Mouse (Mus musculus) cortical plate, adult 2 months (tissue): Measurements from ENCODE around the gene Fbl. TPM values are rescaled to one million over a fixed set of nuclear protein-coding genes. Genes with fewer than 3 reads are reported as not detected.

ENCODE experiments used
- H3K27ac ChIP-seq: fragments of 200-500 bp; 2 replicates; pipeline ENCODE4 v1.5.1; 2012; ENCODE audit warnings: low read length, control low read depth, inconsistent platforms; ENCODE audit not compliant: insufficient read depth
- H3K4me1 ChIP-seq: fragments of 200-500 bp; 2 replicates; pipeline ENCODE4 v1.6.1; 2011; ENCODE audit warnings: low read length; ENCODE audit not compliant: control insufficient read depth, insufficient read depth
- H3K4me3 ChIP-seq: fragments of 200-500 bp; 2 replicates; pipeline ENCODE4 v1.5.1; 2011; ENCODE audit warnings: mild to moderate bottlenecking, low read length, control low read depth; ENCODE audit not compliant: insufficient read depth
- CTCF ChIP-seq: fragments of 200-500 bp; IDR thresholded peaks from 2 replicates; pipeline ENCODE4 v1.5.1; 2011; ENCODE audit warnings: mild to moderate bottlenecking, control low read depth, low read length; ENCODE audit not compliant: insufficient read depth; ENCODE audit errors: extremely low read depth
- POLR2A ChIP-seq: fragments of 200-500 bp; IDR thresholded peaks from 2 replicates; pipeline ENCODE4 v1.6.1; 2011; ENCODE audit warnings: mild to moderate bottlenecking, low read length, control low read depth; ENCODE audit not compliant: insufficient read depth; ENCODE audit errors: extremely low read depth
- polyA plus RNA-seq: library from polyadenylated mRNA; depleted of rRNA; stranded (reverse); fragments of >200 nt; gene quantifications from 2 replicates; pipeline ENCODE4 v1.2.3, GENCODE M21; 2012

The Fbl gene
- polyA plus RNA-seq, 1 experiment, result 78.3 TPM

GRCm38 (mm10) chr7:28185884-28186283 lies 16.4 kb downstream of the Fbl start:
- 0 out of 2 replicates have a peak, but pooled peaks cover 2% of the 10 kb centered on the region for H3K4me1 ChIP-seq
- TF ChIP-seq CTCF, result no peak
- no peak for TF ChIP-seq POLR2A
- no peak overlapping the region for H3K27ac ChIP-seq
- H3K4me3 ChIP-seq, result no peak overlapping the region

- TF ChIP-seq POLR2A, result no peak
- TF ChIP-seq CTCF, result no peak
- H3K4me1 ChIP-seq, result 0 out of 2 replicates have a peak, but pooled peaks cover under 1% of the 10 kb centered on the region
- no peak overlapping the region for H3K4me3 ChIP-seq
- H3K27ac ChIP-seq, result no peak overlapping the region
Measured at GRCm38 (mm10) chr7:28186631-28187030, 17.1 kb downstream of the Fbl start.

GRCm38 (mm10) chr7:28191489-28191888 lies 22.0 kb downstream of the Fbl start:
- no peak for TF ChIP-seq POLR2A
- TF ChIP-seq CTCF, result no peak
- Histone ChIP-seq H3K4me3 (no peak overlapping the region), H3K27ac (no peak overlapping the region), H3K4me1 (no peaks in the 10 kb centered on the region)

- H3K4me1 ChIP-seq, result no peaks in the 10 kb centered on the region
- H3K27ac ChIP-seq, result no peak overlapping the region
- TF ChIP-seq CTCF, result no peak
- TF ChIP-seq POLR2A, result no peak
- H3K4me3 ChIP-seq, result no peak overlapping the region
Measured at GRCm38 (mm10) chr7:28191903-28192302, 22.4 kb downstream of the Fbl start.

DNA sequence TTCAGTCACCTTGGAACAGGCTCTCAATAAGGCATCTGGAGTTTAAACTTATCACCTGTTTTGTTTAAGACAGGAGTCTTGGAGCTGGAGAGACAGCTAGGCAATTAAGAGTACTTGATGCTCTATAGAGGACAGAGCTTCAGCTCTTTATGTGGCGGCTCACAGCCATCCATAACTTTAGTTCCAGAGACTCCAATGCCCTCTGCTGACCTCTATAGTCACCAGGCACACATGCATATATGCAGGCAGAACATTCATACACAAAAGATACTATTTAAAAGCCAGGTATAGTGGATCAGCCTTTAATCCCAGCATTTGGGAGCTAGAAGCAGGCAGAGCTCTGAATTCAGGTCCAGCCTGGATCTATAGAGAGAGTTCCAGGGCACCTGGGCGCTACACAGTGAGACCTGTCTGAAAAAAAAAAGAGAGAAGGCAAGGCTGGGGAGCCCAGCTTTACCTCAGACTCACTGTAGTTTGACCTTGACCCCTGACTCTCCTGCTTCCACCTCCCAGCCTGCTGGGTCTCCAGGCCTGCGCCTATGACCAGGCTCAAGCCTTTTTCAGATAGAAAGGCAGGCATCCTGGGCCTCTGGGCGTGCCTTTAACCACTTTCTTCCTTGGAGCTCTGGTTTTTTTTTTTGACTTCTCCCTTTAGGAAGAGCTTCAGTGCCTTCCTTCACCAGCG lies 26.0 kb downstream of the Fbl start:
- no peaks in the 10 kb centered on the region for H3K4me1 ChIP-seq
- no peak overlapping the region for H3K4me3 ChIP-seq
- TF ChIP-seq CTCF (no peak), POLR2A (no peak)
- H3K27ac ChIP-seq, result no peak overlapping the region

GRCm38 (mm10) chr7:28196528-28196927 lies 27.0 kb downstream of the Fbl start:
- TF ChIP-seq POLR2A (no peak), CTCF (no peak)
- H3K27ac ChIP-seq, result no peak overlapping the region
- H3K4me1 ChIP-seq, result no peaks in the 10 kb centered on the region
- H3K4me3 ChIP-seq, result no peak overlapping the region

GRCm38 (mm10) chr7:28199054-28199453 lies 29.5 kb downstream of the Fbl start:
- H3K4me3 ChIP-seq, result no peak overlapping the region
- no peaks in the 10 kb centered on the region for H3K4me1 ChIP-seq
- H3K27ac ChIP-seq, result no peak overlapping the region
- TF ChIP-seq CTCF (no peak), POLR2A (no peak)

GRCm38 (mm10) chr7:28203207-28204108 lies 33.9 kb downstream of the Fbl start:
- no peak overlapping the region for H3K4me3 ChIP-seq
- TF ChIP-seq POLR2A, result no peak
- no peak for TF ChIP-seq CTCF
- no peaks in the 10 kb centered on the region for H3K4me1 ChIP-seq
- H3K27ac ChIP-seq, result no peak overlapping the region

DNA sequence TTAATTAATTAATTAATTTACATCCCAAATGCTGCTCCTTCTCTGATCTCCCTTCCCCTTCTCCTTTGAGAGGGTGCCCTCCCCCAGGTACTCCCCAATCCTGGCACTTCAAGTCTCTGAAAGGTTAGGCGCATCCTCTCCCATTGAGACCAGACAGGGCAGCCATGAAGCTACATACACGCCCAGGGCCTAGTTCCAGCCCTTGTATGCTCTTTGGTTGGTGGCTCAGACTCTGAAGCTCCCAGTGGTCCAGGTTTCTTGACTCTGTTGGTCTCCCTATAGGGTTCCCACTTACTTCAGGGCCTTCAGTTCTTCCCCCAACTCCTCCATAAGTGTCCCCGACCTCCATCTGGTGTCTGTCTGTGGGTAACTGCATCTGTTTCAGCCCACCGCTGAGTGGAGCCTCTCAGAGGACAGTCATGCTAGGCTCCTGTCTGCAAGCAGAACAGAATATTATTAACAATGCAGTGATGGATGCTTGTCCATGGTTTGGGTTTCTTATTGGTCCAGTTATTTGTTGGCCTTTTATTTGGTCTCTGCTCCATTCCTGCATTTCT lies 36.6 kb downstream of the Fbl start:
- Histone ChIP-seq H3K4me1 (no peaks in the 10 kb centered on the region), H3K27ac (no peak overlapping the region), H3K4me3 (no peak overlapping the region)
- TF ChIP-seq POLR2A (no peak), CTCF (no peak)
